Mouse (Mus musculus) cerebellum, postnatal 4 days (tissue): ENCODE data around the gene 4930595D18Rik.

Experiments
- DNase-seq, 2 experiments: peaks; one replicate each; pipeline ENCODE4 v3.0.0; 2022; ENCODE audit warnings: low spot score in 2 of 2, mixed read lengths in 1 of 2

Gene 4930595D18Rik

GRCm38 (mm10) chr12:111165831-111166591, 18.3 kb downstream of the 4930595D18Rik start, which contains the start of gene Traf3:
Gene Traf3, plus strand, starts transcription at chr12:111166370.
- DNase-seq = peak; percentile 42 to 67

GRCm38 (mm10) chr12:111165146-111165812, 19.0 kb downstream of the 4930595D18Rik start:
- no peak for DNase-seq

- peak; percentile 79 to 90 for DNase-seq
Measured at GRCm38 (mm10) chr12:111164310-111164751, 20.0 kb downstream of the 4930595D18Rik start.

GRCm38 (mm10) chr12:111162312-111163061, 21.8 kb downstream of the 4930595D18Rik start:
- DNase-seq = no peak

- DNase-seq = no peak
Measured at GRCm38 (mm10) chr12:111161943-111162311, 22.4 kb downstream of the 4930595D18Rik start.

- DNase-seq = no peak
Measured at GRCm38 (mm10) chr12:111160871-111161270, 23.4 kb downstream of the 4930595D18Rik start.

- DNase-seq = no peak
Measured at GRCm38 (mm10) chr12:111159659-111160428, 24.4 kb downstream of the 4930595D18Rik start.

GRCm38 (mm10) chr12:111155756-111156155, 28.5 kb downstream of the 4930595D18Rik start:
- no peak for DNase-seq

- no peak for DNase-seq
Measured at GRCm38 (mm10) chr12:111154641-111155040, 29.6 kb downstream of the 4930595D18Rik start.

- DNase-seq = no peak
Measured at GRCm38 (mm10) chr12:111153946-111154345, 30.3 kb downstream of the 4930595D18Rik start.

GRCm38 (mm10) chr12:111152981-111153710, 31.1 kb downstream of the 4930595D18Rik start:
- no peak for DNase-seq

GRCm38 (mm10) chr12:111152579-111152978, 31.7 kb downstream of the 4930595D18Rik start:
- DNase-seq = no peak

GRCm38 (mm10) chr12:111151422-111152156, 32.7 kb downstream of the 4930595D18Rik start:
- DNase-seq = no peak

- DNase-seq = no peak
Measured at GRCm38 (mm10) chr12:111150236-111150596, 34.1 kb downstream of the 4930595D18Rik start.

GRCm38 (mm10) chr12:111149495-111150235, 34.6 kb downstream of the 4930595D18Rik start:
- no peak for DNase-seq

- no peak for DNase-seq
Measured at GRCm38 (mm10) chr12:111145269-111145668, 39.0 kb downstream of the 4930595D18Rik start.

- no peak for DNase-seq
Measured at GRCm38 (mm10) chr12:111144598-111144997, 39.7 kb downstream of the 4930595D18Rik start.

GRCm38 (mm10) chr12:111143509-111144063, 40.7 kb downstream of the 4930595D18Rik start:
- DNase-seq = no peak

GRCm38 (mm10) chr12:111143005-111143508, 41.2 kb downstream of the 4930595D18Rik start:
- DNase-seq = no peak
